Mouse (Mus musculus): ENCODE measurements around the gene Armt1.

DNA sequence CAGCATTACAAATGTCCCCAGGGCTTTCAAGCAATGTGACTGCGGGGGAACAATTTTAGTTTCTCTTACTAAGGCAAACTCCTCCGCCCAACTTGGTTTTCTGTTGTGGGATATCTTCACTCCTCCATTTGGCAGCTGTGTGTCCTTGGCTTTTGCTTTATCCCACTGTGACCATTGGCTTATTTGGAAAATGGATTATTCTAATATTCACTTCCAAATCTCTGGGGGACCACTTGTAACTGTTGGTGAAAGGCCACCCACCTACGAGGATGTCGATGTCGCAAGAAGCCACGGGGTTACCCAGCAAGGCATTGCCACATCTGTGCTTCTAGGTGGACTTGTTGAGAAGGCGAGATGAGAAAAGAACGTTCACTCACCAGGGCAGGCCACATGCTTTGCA, 49.4 kb downstream of the Armt1 start:
- TF ChIP-seq POLR2A (IDR thresholded peaks at IDR 0.05; ENCODE audit: insufficient read depth, low read length), result no peak
- no peak for TF ChIP-seq CTCF (IDR thresholded peaks at IDR 0.05; ENCODE audit: low read depth, low read length)
